Mouse (Mus musculus) MEL (cell line): ENCODE results near the gene Pom121l2.
A peak's percentile ranks its signal among the peaks of the same experiment; 100 is the strongest.

Experiments used
- CTCF ChIP-seq, 3 experiments: IDR thresholded peaks in 2 of 3; conservative IDR thresholded peaks in 1 of 3; 2 replicates each; pipeline ENCODE4 v1.5.1; 2011 to 2012; ENCODE audit warnings: low read length in 3 of 3, low read depth in 2 of 3, mild to moderate bottlenecking in 2 of 3, improper control_type of control experiment in 1 of 3, inconsistent platforms in 1 of 3, mixed read lengths in 1 of 3, moderate library complexity in 1 of 3; ENCODE audit not compliant: control insufficient read depth in 1 of 3, insufficient read depth in 1 of 3, poor library complexity in 1 of 3, severe bottlenecking in 1 of 3
- GATA1 ChIP-seq: IDR thresholded peaks from 2 replicates; pipeline ENCODE4 v1.6.1; 2011; ENCODE audit warnings: low read depth, low read length, improper control_type of control experiment
- MXI1 ChIP-seq: IDR thresholded peaks from 2 replicates; pipeline ENCODE4 v1.6.1; 2011; ENCODE audit warnings: mild to moderate bottlenecking, low read depth, low read length, improper control_type of control experiment
- MYB ChIP-seq: IDR thresholded peaks from 2 replicates; pipeline ENCODE4 v1.6.1; 2011; ENCODE audit warnings: mild to moderate bottlenecking, low read depth, low read length, improper control_type of control experiment
- POLR2AphosphoS5 ChIP-seq: IDR thresholded peaks from 2 replicates; pipeline ENCODE4 v1.6.1; 2012; ENCODE audit warnings: low read depth, borderline replicate concordance, mild to moderate bottlenecking, inconsistent platforms, low read length, moderate library complexity, mixed read lengths
- RAD21 ChIP-seq: IDR thresholded peaks from 2 replicates; pipeline ENCODE4 v1.6.1; 2011; ENCODE audit warnings: mild to moderate bottlenecking, low read depth, low read length, improper control_type of control experiment
- SMC3 ChIP-seq: IDR thresholded peaks from 2 replicates; pipeline ENCODE4 v1.6.1; 2011; ENCODE audit warnings: low read depth, low read length, improper control_type of control experiment
- ZC3H11A ChIP-seq: IDR thresholded peaks from 2 replicates; pipeline ENCODE4 v1.6.1; 2012; ENCODE audit warnings: low read depth, mild to moderate bottlenecking, inconsistent platforms, low read length, improper control_type of control experiment

- TF ChIP-seq RAD21: no peak
- no peak for TF ChIP-seq POLR2AphosphoS5
- TF ChIP-seq CTCF (IDR thresholded peaks at IDR 0.05 in 2 of 3, conservative IDR thresholded peaks at IDR 0.05 in 1 of 3; ENCODE audit: control insufficient read depth in 1 of 3, insufficient read depth in 1 of 3, low read depth in 2 of 3, low read length in 3 of 3, poor library complexity in 1 of 3, severe bottlenecking in 1 of 3): no peak
- TF ChIP-seq GATA1: 0 out of 2 replicates have a peak, but pooled peaks have one; percentile 2
- TF ChIP-seq MYB: no peak
- TF ChIP-seq ZC3H11A: no peak
- no peak for TF ChIP-seq MXI1
- no peak for TF ChIP-seq SMC3
Measured at GRCm38 (mm10) chr13:21936968-21937367, 44.0 kb upstream of the Pom121l2 start.
